Mouse (Mus musculus): ENCODE results near the gene Gm45213. TPM values are rescaled to one million over a fixed set of nuclear protein-coding genes. Genes with fewer than 3 reads are reported as not detected.

Gene Gm45213
- polyA plus RNA-seq, 1 experiment from 2014 or later = not detected

DNA sequence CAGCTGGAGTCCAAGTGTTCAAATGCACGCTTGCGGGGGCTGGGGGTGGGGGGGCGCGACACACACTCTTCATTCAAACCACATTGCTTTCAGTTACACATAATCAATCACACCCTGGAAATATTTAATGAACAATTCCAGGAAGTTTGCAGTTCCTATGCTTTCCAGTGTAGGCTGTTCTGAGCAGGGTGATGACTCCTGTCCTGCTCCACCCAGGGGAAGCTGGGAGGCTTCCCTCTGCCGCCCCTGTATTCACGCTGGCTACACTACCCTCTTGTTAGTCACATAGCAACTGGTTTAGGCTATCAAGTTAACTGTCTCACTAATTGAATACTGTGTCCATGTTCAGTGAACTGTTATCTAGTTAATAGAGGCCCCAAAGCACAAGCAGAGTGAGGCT, 32.9 kb upstream of the Gm45213 start:
- Histone ChIP-seq H3K27me3 (ENCODE audit: control insufficient read depth, insufficient read depth, low read length) (no peaks in the 10 kb centered on the region), H3K36me3 (ENCODE audit: control insufficient read depth, insufficient read depth, low read length) (no peaks in the 10 kb centered on the region), H3K9me3 (replicated peaks; ENCODE audit: control insufficient read depth, low read length) (no peaks in the 10 kb centered on the region), H3K4me2 (ENCODE audit: low read depth, low read length) (no peak overlapping the region), H3K27ac (ENCODE audit: low read length) (no peak overlapping the region), H3K4me3 (replicated peaks; ENCODE audit: low read length) (no peak overlapping the region), H3K4me1 (ENCODE audit: control insufficient read depth, insufficient read depth, low read length) (no peaks in the 10 kb centered on the region), H3K9ac (ENCODE audit: low read length) (no peak overlapping the region)
- WGBS = 66% methylated on average over 6 of the region's 6 CpGs
- no peak for ATAC-seq (ENCODE audit: insufficient read depth, low FRiP score)

DNA sequence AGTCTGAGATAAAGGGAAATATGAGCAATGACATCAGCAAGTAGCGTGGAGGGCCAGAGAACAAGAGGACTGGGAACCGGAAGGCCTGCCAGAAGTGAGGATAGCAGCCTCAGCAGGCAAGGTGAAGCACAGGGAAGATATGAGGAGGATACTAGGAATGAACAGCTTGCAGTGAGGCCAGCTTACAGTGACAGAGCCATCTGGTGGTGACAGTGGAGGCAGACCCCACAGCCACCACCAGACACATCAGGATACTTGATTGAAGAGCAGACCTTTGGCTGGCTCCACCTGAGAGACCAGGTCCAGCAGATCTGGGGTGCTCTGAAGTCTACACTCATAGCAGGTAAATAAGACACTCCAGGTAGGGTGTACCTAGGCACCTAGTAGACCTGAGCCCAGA, 15.7 kb upstream of the Gm45213 start:
- H3K27ac ChIP-seq (ENCODE audit: low read length) = no peak overlapping the region
- H3K9me3 ChIP-seq (replicated peaks; ENCODE audit: control insufficient read depth, low read length) = 0 out of 2 replicates have a peak, but pooled peaks cover 4% of the 10 kb centered on the region
- H3K27me3 ChIP-seq (ENCODE audit: control insufficient read depth, insufficient read depth, low read length) = no peaks in the 10 kb centered on the region
- no peaks in the 10 kb centered on the region for H3K4me1 ChIP-seq (ENCODE audit: control insufficient read depth, insufficient read depth, low read length)
- no peak overlapping the region for H3K9ac ChIP-seq (ENCODE audit: low read length)
- no peak overlapping the region for H3K4me2 ChIP-seq (ENCODE audit: low read depth, low read length)
- 87% methylated on average over 2 of the region's 2 CpGs for WGBS
- no peak overlapping the region for H3K4me3 ChIP-seq (replicated peaks; ENCODE audit: low read length)
- no peak for ATAC-seq (ENCODE audit: insufficient read depth, low FRiP score)
- no peaks in the 10 kb centered on the region for H3K36me3 ChIP-seq (ENCODE audit: control insufficient read depth, insufficient read depth, low read length)

- H3K4me1 ChIP-seq (ENCODE audit: control insufficient read depth, insufficient read depth, low read length) = no peaks in the 10 kb centered on the region
- H3K27ac ChIP-seq (ENCODE audit: low read length) = no peak overlapping the region
- H3K4me2 ChIP-seq (ENCODE audit: low read depth, low read length) = no peak overlapping the region
- no peaks in the 10 kb centered on the region for H3K27me3 ChIP-seq (ENCODE audit: control insufficient read depth, insufficient read depth, low read length)
- H3K9ac ChIP-seq (ENCODE audit: low read length) = no peak overlapping the region
- H3K4me3 ChIP-seq (replicated peaks; ENCODE audit: low read length) = no peak overlapping the region
- 0 out of 2 replicates have a peak, but pooled peaks cover 4% of the 10 kb centered on the region for H3K9me3 ChIP-seq (replicated peaks; ENCODE audit: control insufficient read depth, low read length)
- ATAC-seq (ENCODE audit: insufficient read depth, low FRiP score) = no peak
- H3K36me3 ChIP-seq (ENCODE audit: control insufficient read depth, insufficient read depth, low read length) = no peaks in the 10 kb centered on the region
- 56% methylated on average over 6 of the region's 6 CpGs for WGBS
These were observed 14.5 kb upstream of the Gm45213 start for GRCm38 (mm10) chr7:66028766-66029512.

DNA sequence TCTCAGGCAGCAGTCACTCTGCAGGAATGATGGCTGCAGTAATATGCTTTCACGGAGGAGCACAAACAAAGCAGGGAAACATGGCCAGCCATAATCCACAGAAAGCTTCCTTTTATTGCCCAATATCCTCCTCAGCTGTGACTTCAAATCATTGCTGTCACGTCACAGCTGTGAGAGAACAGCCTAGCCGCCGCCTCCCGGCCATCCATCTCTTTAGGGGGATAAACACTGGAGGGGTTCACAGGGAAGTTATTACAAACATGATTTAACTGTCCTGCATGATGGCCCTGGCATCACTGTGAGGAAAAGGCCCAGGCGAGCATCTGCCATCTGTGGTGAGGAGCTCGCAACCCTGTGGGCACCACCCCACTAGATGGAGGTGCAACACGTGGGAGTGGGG, 6.6 kb upstream of the Gm45213 start:
- Histone ChIP-seq H3K4me1 (ENCODE audit: control insufficient read depth, insufficient read depth, low read length) (no peaks in the 10 kb centered on the region), H3K9me3 (replicated peaks; ENCODE audit: control insufficient read depth, low read length) (no peaks in the 10 kb centered on the region), H3K27me3 (ENCODE audit: control insufficient read depth, insufficient read depth, low read length) (no peaks in the 10 kb centered on the region), H3K27ac (ENCODE audit: low read length) (no peak overlapping the region), H3K4me2 (ENCODE audit: low read depth, low read length) (no peak overlapping the region), H3K36me3 (ENCODE audit: control insufficient read depth, insufficient read depth, low read length) (no peaks in the 10 kb centered on the region), H3K4me3 (replicated peaks; ENCODE audit: low read length) (no peak overlapping the region), H3K9ac (ENCODE audit: low read length) (no peak overlapping the region)
- 45% methylated on average over 8 of the region's 8 CpGs for WGBS
- no peak for ATAC-seq (ENCODE audit: insufficient read depth, low FRiP score)

GRCm38 (mm10) chr7:66038261-66038660, 5.1 kb upstream of the Gm45213 start:
- Histone ChIP-seq H3K9me3 (replicated peaks; ENCODE audit: control insufficient read depth, low read length) (no peaks in the 10 kb centered on the region), H3K9ac (ENCODE audit: low read length) (no peak overlapping the region)
- no peak for ATAC-seq (ENCODE audit: insufficient read depth, low FRiP score)

DNA sequence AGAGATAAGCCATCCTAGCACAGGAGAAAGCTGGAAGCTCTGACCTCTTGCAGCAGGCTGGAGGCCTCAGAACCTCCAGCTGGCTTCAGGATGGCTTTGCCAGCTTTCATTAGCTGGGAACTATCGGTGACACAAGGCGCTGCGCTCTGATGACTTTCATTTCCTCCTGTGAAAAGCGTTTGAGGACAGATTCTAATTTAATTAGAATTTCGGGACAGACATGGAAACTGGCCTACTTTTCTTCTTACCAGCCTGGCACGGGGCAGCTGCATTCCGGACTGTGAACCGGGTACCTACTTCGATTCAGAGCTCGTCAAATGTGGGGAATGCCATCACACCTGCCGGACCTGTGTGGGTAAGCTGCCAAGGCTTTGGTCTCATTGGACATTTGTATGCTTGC, 4.7 kb upstream of the Gm45213 start:
- Histone ChIP-seq H3K9ac (ENCODE audit: low read length) (no peak overlapping the region), H3K4me2 (ENCODE audit: low read depth, low read length) (no peak overlapping the region), H3K27ac (ENCODE audit: low read length) (no peak overlapping the region), H3K36me3 (ENCODE audit: control insufficient read depth, insufficient read depth, low read length) (no peaks in the 10 kb centered on the region), H3K4me3 (replicated peaks; ENCODE audit: low read length) (no peak overlapping the region), H3K4me1 (ENCODE audit: control insufficient read depth, insufficient read depth, low read length) (no peaks in the 10 kb centered on the region), H3K27me3 (ENCODE audit: control insufficient read depth, insufficient read depth, low read length) (no peaks in the 10 kb centered on the region), H3K9me3 (replicated peaks; ENCODE audit: control insufficient read depth, low read length) (no peaks in the 10 kb centered on the region)
- ATAC-seq (ENCODE audit: insufficient read depth, low FRiP score) = no peak
- WGBS = 84% methylated on average over 11 of the region's 11 CpGs

More at GRCm38 (mm10) chr7:66038261-66038660, 5.1 kb upstream of the Gm45213 start:
- H3K36me3 ChIP-seq (ENCODE audit: control insufficient read depth, insufficient read depth, low read length) = no peaks in the 10 kb centered on the region
- H3K4me3 ChIP-seq (replicated peaks; ENCODE audit: low read length) = no peak overlapping the region
- H3K27ac ChIP-seq (ENCODE audit: low read length) = no peak overlapping the region
- H3K4me1 ChIP-seq (ENCODE audit: control insufficient read depth, insufficient read depth, low read length) = no peaks in the 10 kb centered on the region
- H3K27me3 ChIP-seq (ENCODE audit: control insufficient read depth, insufficient read depth, low read length) = no peaks in the 10 kb centered on the region
- no peak overlapping the region for H3K4me2 ChIP-seq (ENCODE audit: low read depth, low read length)
- WGBS = 62% methylated on average over 3 of the region's 3 CpGs

- Histone ChIP-seq H3K4me3 (replicated peaks; ENCODE audit: low read length) (no peak overlapping the region), H3K9ac (ENCODE audit: low read length) (no peak overlapping the region), H3K9me3 (replicated peaks; ENCODE audit: control insufficient read depth, low read length) (no peaks in the 10 kb centered on the region), H3K4me1 (ENCODE audit: control insufficient read depth, insufficient read depth, low read length) (no peaks in the 10 kb centered on the region), H3K4me2 (ENCODE audit: low read depth, low read length) (no peak overlapping the region), H3K27me3 (ENCODE audit: control insufficient read depth, insufficient read depth, low read length) (no peaks in the 10 kb centered on the region), H3K36me3 (ENCODE audit: control insufficient read depth, insufficient read depth, low read length) (no peaks in the 10 kb centered on the region), H3K27ac (ENCODE audit: low read length) (no peak overlapping the region)
- ATAC-seq (ENCODE audit: insufficient read depth, low FRiP score) = no peak
- 80% methylated on average over 18 of the region's 18 CpGs for WGBS
These were observed 3.2 kb upstream of the Gm45213 start for GRCm38 (mm10) chr7:66040026-66040814.

DNA sequence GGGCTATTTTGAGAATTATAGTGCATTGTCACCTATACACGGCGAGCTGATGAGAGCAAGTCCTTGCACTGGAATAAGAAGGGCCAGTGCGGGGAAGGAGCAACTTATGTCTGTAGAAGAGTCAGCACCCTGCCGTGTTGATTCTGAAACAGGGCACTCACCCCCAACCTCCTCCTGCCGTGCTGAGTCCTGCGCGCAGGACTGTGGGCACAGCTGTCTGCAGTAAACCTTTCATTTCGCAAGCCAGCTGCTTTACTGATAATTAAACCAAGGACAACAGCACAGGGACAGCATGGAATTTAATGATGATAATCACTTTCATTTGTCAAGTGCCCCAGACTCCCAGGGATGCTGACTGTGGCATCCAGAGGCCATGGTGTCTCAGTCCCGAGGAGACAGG, 1.2 kb downstream of the Gm45213 start:
- no peaks in the 10 kb centered on the region for H3K4me1 ChIP-seq (ENCODE audit: control insufficient read depth, insufficient read depth, low read length)
- H3K9me3 ChIP-seq (replicated peaks; ENCODE audit: control insufficient read depth, low read length) = no peaks in the 10 kb centered on the region
- no peak for ATAC-seq (ENCODE audit: insufficient read depth, low FRiP score)
- no peak overlapping the region for H3K4me3 ChIP-seq (replicated peaks; ENCODE audit: low read length)
- H3K27ac ChIP-seq (ENCODE audit: low read length) = no peak overlapping the region
- no peak overlapping the region for H3K4me2 ChIP-seq (ENCODE audit: low read depth, low read length)
- no peak overlapping the region for H3K9ac ChIP-seq (ENCODE audit: low read length)
- no peaks in the 10 kb centered on the region for H3K27me3 ChIP-seq (ENCODE audit: control insufficient read depth, insufficient read depth, low read length)
- H3K36me3 ChIP-seq (ENCODE audit: control insufficient read depth, insufficient read depth, low read length) = no peaks in the 10 kb centered on the region
- WGBS = 65% methylated on average over 9 of the region's 9 CpGs
